Mouse (Mus musculus): Measurements from ENCODE around the gene Adcy3. TPM values are rescaled to one million over a fixed set of nuclear protein-coding genes. Genes with fewer than 3 reads are reported as not detected.

The Adcy3 gene
- polyA plus RNA-seq, 1 experiment from 2014 or later = 14.4 TPM

GRCm38 (mm10) chr12:4160322-4160721 is 27.4 kb downstream of the Adcy3 start:
- no peak overlapping the region for H3K4me3 ChIP-seq (ENCODE audit: low read depth, low read length)

GRCm38 (mm10) chr12:4162886-4163285 is 30.0 kb downstream of the Adcy3 start:
- H3K9ac ChIP-seq = no peak overlapping the region
- H3K27ac ChIP-seq (ENCODE audit: low read depth) = no peak overlapping the region
- H3K9me3 ChIP-seq (ENCODE audit: low read depth, low read length) = no peaks in the 10 kb centered on the region
- no peaks in the 10 kb centered on the region for H3K4me1 ChIP-seq (ENCODE audit: insufficient read depth)
- H3K4me2 ChIP-seq = no peak overlapping the region
- no peak for DNase-seq
- 35% methylated on average over 2 of the region's 2 CpGs for WGBS
- H3K27me3 ChIP-seq (ENCODE audit: insufficient read depth, low read length) = no peaks in the 10 kb centered on the region
- no peak overlapping the region for H3K4me3 ChIP-seq (ENCODE audit: low read depth, low read length)
- ATAC-seq (ENCODE audit: insufficient read depth) = no peak
- H3K36me3 ChIP-seq (ENCODE audit: insufficient read depth) = no peaks in the 10 kb centered on the region
- TF ChIP-seq CTCF (IDR thresholded peaks at IDR 0.05; ENCODE audit: low read depth) = no peak

More at GRCm38 (mm10) chr12:4160322-4160721, 27.4 kb downstream of the Adcy3 start:
- Histone ChIP-seq H3K9me3 (ENCODE audit: low read depth, low read length) (no peaks in the 10 kb centered on the region), H3K27me3 (ENCODE audit: insufficient read depth, low read length) (no peaks in the 10 kb centered on the region), H3K9ac (no peak overlapping the region), H3K4me2 (no peak overlapping the region), H3K36me3 (ENCODE audit: insufficient read depth) (no peaks in the 10 kb centered on the region), H3K4me1 (ENCODE audit: insufficient read depth) (no peaks in the 10 kb centered on the region), H3K27ac (ENCODE audit: low read depth) (no peak overlapping the region)
- DNase-seq (peak; percentile 23), ATAC-seq (ENCODE audit: insufficient read depth) (no peak)
- peak; percentile 28; the same call in 1 of the 2 replicates for TF ChIP-seq CTCF (IDR thresholded peaks at IDR 0.05; ENCODE audit: low read depth)
- 69% methylated on average over 7 of the region's 7 CpGs for WGBS

- no peak overlapping the region for H3K9ac ChIP-seq
- DNase-seq = no peak
- H3K36me3 ChIP-seq (ENCODE audit: insufficient read depth) = no peaks in the 10 kb centered on the region
- H3K27ac ChIP-seq (ENCODE audit: low read depth) = no peak overlapping the region
- WGBS = 62% methylated on average over 3 of the region's 3 CpGs
- H3K9me3 ChIP-seq (ENCODE audit: low read depth, low read length) = no peaks in the 10 kb centered on the region
- no peak overlapping the region for H3K4me3 ChIP-seq (ENCODE audit: low read depth, low read length)
- no peak for TF ChIP-seq CTCF (IDR thresholded peaks at IDR 0.05; ENCODE audit: low read depth)
- no peaks in the 10 kb centered on the region for H3K27me3 ChIP-seq (ENCODE audit: insufficient read depth, low read length)
- H3K4me2 ChIP-seq = no peak overlapping the region
- ATAC-seq (ENCODE audit: insufficient read depth) = no peak
- H3K4me1 ChIP-seq (ENCODE audit: insufficient read depth) = no peaks in the 10 kb centered on the region
These were observed 34.1 kb downstream of the Adcy3 start for GRCm38 (mm10) chr12:4166970-4167369.

- no peak for DNase-seq
These were observed 36.2 kb downstream of the Adcy3 start for GRCm38 (mm10) chr12:4169058-4169457.

GRCm38 (mm10) chr12:4169622-4170021 is 36.7 kb downstream of the Adcy3 start:
- no peak overlapping the region for H3K4me2 ChIP-seq
- TF ChIP-seq CTCF (IDR thresholded peaks at IDR 0.05; ENCODE audit: low read depth) = no peak
- ATAC-seq (ENCODE audit: insufficient read depth) (no peak), DNase-seq (no peak)
- no peaks in the 10 kb centered on the region for H3K9me3 ChIP-seq (ENCODE audit: low read depth, low read length)
- no peaks in the 10 kb centered on the region for H3K27me3 ChIP-seq (ENCODE audit: insufficient read depth, low read length)
- no peak overlapping the region for H3K9ac ChIP-seq
- no peaks in the 10 kb centered on the region for H3K36me3 ChIP-seq (ENCODE audit: insufficient read depth)
- no peak overlapping the region for H3K4me3 ChIP-seq (ENCODE audit: low read depth, low read length)
- no peak overlapping the region for H3K27ac ChIP-seq (ENCODE audit: low read depth)
- no peaks in the 10 kb centered on the region for H3K4me1 ChIP-seq (ENCODE audit: insufficient read depth)
- WGBS = 79% methylated on average over 5 of the region's 5 CpGs

More at GRCm38 (mm10) chr12:4169058-4169457, 36.2 kb downstream of the Adcy3 start:
- Histone ChIP-seq H3K4me2 (no peak overlapping the region), H3K4me3 (ENCODE audit: low read depth, low read length) (no peak overlapping the region), H3K9ac (no peak overlapping the region), H3K27ac (ENCODE audit: low read depth) (no peak overlapping the region), H3K27me3 (ENCODE audit: insufficient read depth, low read length) (no peaks in the 10 kb centered on the region), H3K4me1 (ENCODE audit: insufficient read depth) (no peaks in the 10 kb centered on the region), H3K9me3 (ENCODE audit: low read depth, low read length) (no peaks in the 10 kb centered on the region), H3K36me3 (ENCODE audit: insufficient read depth) (no peaks in the 10 kb centered on the region)
- no peak for ATAC-seq (ENCODE audit: insufficient read depth)
- 83% methylated on average over 1 of the region's 1 CpGs for WGBS
- TF ChIP-seq CTCF (IDR thresholded peaks at IDR 0.05; ENCODE audit: low read depth) = no peak

- 74% methylated on average over 15 of the region's 15 CpGs for WGBS
- TF ChIP-seq CTCF (IDR thresholded peaks at IDR 0.05; ENCODE audit: low read depth) = no peak
- no peak overlapping the region for H3K4me2 ChIP-seq
- 0 out of 2 replicates have a peak, but pooled peaks cover 2% of the 10 kb centered on the region for H3K4me1 ChIP-seq (ENCODE audit: insufficient read depth)
- H3K9me3 ChIP-seq (ENCODE audit: low read depth, low read length) = no peaks in the 10 kb centered on the region
- no peaks in the 10 kb centered on the region for H3K27me3 ChIP-seq (ENCODE audit: insufficient read depth, low read length)
- H3K4me3 ChIP-seq (ENCODE audit: low read depth, low read length) = no peak overlapping the region
- no peak overlapping the region for H3K27ac ChIP-seq (ENCODE audit: low read depth)
- no peaks in the 10 kb centered on the region for H3K36me3 ChIP-seq (ENCODE audit: insufficient read depth)
- ATAC-seq (ENCODE audit: insufficient read depth) (no peak), DNase-seq (no peak)
- H3K9ac ChIP-seq = no peak overlapping the region
These were observed 40.3 kb downstream of the Adcy3 start for GRCm38 (mm10) chr12:4173108-4173790.

- Histone ChIP-seq H3K4me2 (no peak overlapping the region), H3K4me3 (ENCODE audit: low read depth, low read length) (no peak overlapping the region), H3K36me3 (ENCODE audit: insufficient read depth) (no peaks in the 10 kb centered on the region), H3K9me3 (ENCODE audit: low read depth, low read length) (no peaks in the 10 kb centered on the region), H3K27me3 (ENCODE audit: insufficient read depth, low read length) (no peaks in the 10 kb centered on the region), H3K4me1 (ENCODE audit: insufficient read depth) (0 out of 2 replicates have a peak, but pooled peaks cover 4% of the 10 kb centered on the region), H3K9ac (no peak overlapping the region), H3K27ac (ENCODE audit: low read depth) (no peak overlapping the region)
- no peak for TF ChIP-seq CTCF (IDR thresholded peaks at IDR 0.05; ENCODE audit: low read depth)
- ATAC-seq (ENCODE audit: insufficient read depth) (peak; percentile 33; the same call in 1 of the 2 replicates), DNase-seq (peak; percentile 50)
- 38% methylated on average over 5 of the region's 5 CpGs for WGBS
These were observed 45.9 kb downstream of the Adcy3 start for GRCm38 (mm10) chr12:4178839-4179238.
